Mouse (Mus musculus): ENCODE results near the gene Dlk2. TPM values are rescaled to one million over a fixed set of nuclear protein-coding genes. Genes with fewer than 3 reads are reported as not detected.

Dlk2 gene
- polyA plus RNA-seq, 1 experiment from 2014 or later: 0.57 TPM

DNA sequence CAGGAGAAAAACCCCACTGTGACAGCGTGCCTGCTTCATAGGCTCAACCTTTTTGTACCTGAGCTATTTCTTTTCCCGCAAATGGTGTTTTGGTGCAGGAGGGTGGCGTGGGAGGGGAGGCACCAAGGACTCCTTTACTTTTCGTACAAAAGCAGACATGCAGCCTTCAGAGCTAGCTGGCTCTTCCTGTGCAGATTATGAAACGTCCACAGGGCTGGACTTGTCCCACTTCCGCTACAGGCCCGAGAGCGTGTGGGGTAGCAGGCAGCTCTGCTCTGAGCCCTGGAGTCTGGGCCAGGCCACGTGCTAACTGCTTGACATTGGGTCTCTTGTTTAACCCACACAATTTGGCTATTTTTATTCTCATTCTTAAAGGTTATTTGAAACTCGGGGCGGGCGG is 4.7 kb downstream of the Dlk2 start:
- no peaks in the 10 kb centered on the region for H3K9me3 ChIP-seq (ENCODE audit: control insufficient read depth, low read length)
- no peak overlapping the region for H3K4me2 ChIP-seq (ENCODE audit: low read length)
- H3K27ac ChIP-seq (replicated peaks in 1 of 2; ENCODE audit: control insufficient read depth in 1 of 2, insufficient read depth in 1 of 2, low read depth in 2 of 2, low read length in 2 of 2): no peak overlapping the region
- 0 out of 2 replicates have a peak, but pooled peaks cover 10% of the 10 kb centered on the region for H3K36me3 ChIP-seq (ENCODE audit: control insufficient read depth, insufficient read depth, low read length)
- H3K4me3 ChIP-seq (ENCODE audit: control insufficient read depth in 1 of 2, insufficient read depth in 1 of 2, low read depth in 1 of 2, low read length in 2 of 2): no peak overlapping the region
- WGBS: 68% methylated on average over 12 of the region's 12 CpGs
- H3K9ac ChIP-seq (ENCODE audit: low read length): no peak overlapping the region
- H3K4me1 ChIP-seq (ENCODE audit: control insufficient read depth in 2 of 2, insufficient read depth in 2 of 2, low read length in 2 of 2): peaks cover 8 to 9% of the 10 kb centered on the region in 2 experiments; a peak in 3 of 4 replicates
- ATAC-seq (ENCODE audit: insufficient number of reproducible peaks, insufficient read depth, low FRiP score, low read depth): no peak
- H3K27me3 ChIP-seq (ENCODE audit: control insufficient read depth, insufficient read depth, low read length): peaks cover 28% of the 10 kb centered on the region

DNA sequence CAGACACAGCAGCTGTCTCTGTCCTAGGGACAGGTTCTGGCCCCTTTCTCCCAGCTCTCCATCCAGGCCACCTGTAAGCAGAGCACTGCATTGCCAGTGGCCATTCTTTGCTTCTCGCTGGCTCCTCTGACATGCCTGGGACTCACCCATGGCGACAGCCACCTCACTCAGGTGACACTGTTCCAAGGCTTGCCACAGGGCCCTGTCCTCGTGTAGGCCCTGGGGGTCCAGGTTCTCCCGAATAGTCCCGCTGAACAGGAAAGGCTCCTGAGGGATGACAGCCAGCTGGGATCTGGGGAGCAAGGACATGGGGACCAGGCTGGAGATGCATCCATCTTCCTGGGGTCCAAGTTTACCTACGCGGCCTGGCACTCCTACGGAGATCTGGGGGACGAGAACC is 7.0 kb downstream of the Dlk2 start:
- no peaks in the 10 kb centered on the region for H3K9me3 ChIP-seq (ENCODE audit: control insufficient read depth, low read length)
- H3K27ac ChIP-seq (replicated peaks in 1 of 2; ENCODE audit: control insufficient read depth in 1 of 2, insufficient read depth in 1 of 2, low read depth in 2 of 2, low read length in 2 of 2): no peak overlapping the region
- no peak for ATAC-seq (ENCODE audit: insufficient number of reproducible peaks, insufficient read depth, low FRiP score, low read depth)
- no peak overlapping the region for H3K9ac ChIP-seq (ENCODE audit: low read length)
- WGBS: 90% methylated on average over 9 of the region's 9 CpGs
- H3K36me3 ChIP-seq (ENCODE audit: control insufficient read depth, insufficient read depth, low read length): 0 out of 2 replicates have a peak, but pooled peaks cover 10% of the 10 kb centered on the region
- peaks cover 11% of the 10 kb centered on the region; the same call in 1 of the 2 replicates for H3K27me3 ChIP-seq (ENCODE audit: control insufficient read depth, insufficient read depth, low read length)
- H3K4me1 ChIP-seq (ENCODE audit: control insufficient read depth in 2 of 2, insufficient read depth in 2 of 2, low read length in 2 of 2): no peaks in the 10 kb centered on the region
- H3K4me3 ChIP-seq (ENCODE audit: control insufficient read depth in 1 of 2, insufficient read depth in 1 of 2, low read depth in 1 of 2, low read length in 2 of 2): no peak overlapping the region
- H3K4me2 ChIP-seq (ENCODE audit: low read length): no peak overlapping the region

- Histone ChIP-seq H3K27me3 (ENCODE audit: control insufficient read depth, insufficient read depth, low read length) (no peaks in the 10 kb centered on the region), H3K4me1 (ENCODE audit: control insufficient read depth in 2 of 2, insufficient read depth in 2 of 2, low read length in 2 of 2) (peaks cover 4 to 6% of the 10 kb centered on the region in 2 experiments), H3K9me3 (ENCODE audit: control insufficient read depth, low read length) (no peaks in the 10 kb centered on the region), H3K4me2 (ENCODE audit: low read length) (no peak overlapping the region), H3K4me3 (ENCODE audit: control insufficient read depth in 1 of 2, insufficient read depth in 1 of 2, low read depth in 1 of 2, low read length in 2 of 2) (no peak overlapping the region), H3K9ac (ENCODE audit: low read length) (no peak overlapping the region), H3K27ac (replicated peaks in 1 of 2; ENCODE audit: control insufficient read depth in 1 of 2, insufficient read depth in 1 of 2, low read depth in 2 of 2, low read length in 2 of 2) (no peak overlapping the region), H3K36me3 (ENCODE audit: control insufficient read depth, insufficient read depth, low read length) (0 out of 2 replicates have a peak, but pooled peaks cover 10% of the 10 kb centered on the region)
- 92% methylated on average over 15 of the region's 15 CpGs for WGBS
- no peak; the same call in 1 of the 2 replicates for ATAC-seq (ENCODE audit: insufficient number of reproducible peaks, insufficient read depth, low FRiP score, low read depth)
Measured at GRCm38 (mm10) chr17:46306956-46307355, 9.7 kb downstream of the Dlk2 start.

DNA sequence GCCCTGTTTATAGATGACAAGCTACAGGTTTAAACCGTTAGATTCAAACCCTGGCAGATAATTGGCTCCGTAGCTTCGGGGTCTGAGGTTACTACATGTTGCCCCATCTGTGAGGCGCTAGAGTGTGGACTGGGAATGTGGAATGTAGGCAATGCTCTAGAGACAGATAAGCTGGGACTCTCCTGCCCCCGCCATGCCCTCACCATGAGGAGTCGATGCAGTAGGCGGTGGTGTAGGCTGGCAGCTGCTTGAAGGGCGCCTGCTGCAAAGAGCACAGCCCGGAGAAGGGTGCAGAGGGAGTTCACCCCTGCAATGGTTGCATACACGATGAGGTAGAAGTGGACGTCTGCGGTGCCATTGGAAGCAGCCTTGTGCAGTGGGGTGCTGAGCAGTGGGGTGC is 12.6 kb downstream of the Dlk2 start:
- peaks cover 4 to 6% of the 10 kb centered on the region in 2 experiments for H3K4me1 ChIP-seq (ENCODE audit: control insufficient read depth in 2 of 2, insufficient read depth in 2 of 2, low read length in 2 of 2)
- H3K9ac ChIP-seq (ENCODE audit: low read length): 0 out of 2 replicates have a peak overlapping the region, but pooled peaks have one; percentile 5
- no peak overlapping the region for H3K4me3 ChIP-seq (ENCODE audit: control insufficient read depth in 1 of 2, insufficient read depth in 1 of 2, low read depth in 1 of 2, low read length in 2 of 2)
- WGBS: 30% methylated on average over 12 of the region's 12 CpGs
- 0 out of 2 replicates have a peak, but pooled peaks cover 13% of the 10 kb centered on the region for H3K36me3 ChIP-seq (ENCODE audit: control insufficient read depth, insufficient read depth, low read length)
- H3K9me3 ChIP-seq (ENCODE audit: control insufficient read depth, low read length): no peaks in the 10 kb centered on the region
- H3K27me3 ChIP-seq (ENCODE audit: control insufficient read depth, insufficient read depth, low read length): no peaks in the 10 kb centered on the region
- peak overlapping the region in 1 of 2 experiments; percentile 34; a peak in 1 of 4 replicates for H3K27ac ChIP-seq (replicated peaks in 1 of 2; ENCODE audit: control insufficient read depth in 1 of 2, insufficient read depth in 1 of 2, low read depth in 2 of 2, low read length in 2 of 2)
- no peak overlapping the region for H3K4me2 ChIP-seq (ENCODE audit: low read length)
- peak; percentile 36; the same call in 1 of the 2 replicates for ATAC-seq (ENCODE audit: insufficient number of reproducible peaks, insufficient read depth, low FRiP score, low read depth)

DNA sequence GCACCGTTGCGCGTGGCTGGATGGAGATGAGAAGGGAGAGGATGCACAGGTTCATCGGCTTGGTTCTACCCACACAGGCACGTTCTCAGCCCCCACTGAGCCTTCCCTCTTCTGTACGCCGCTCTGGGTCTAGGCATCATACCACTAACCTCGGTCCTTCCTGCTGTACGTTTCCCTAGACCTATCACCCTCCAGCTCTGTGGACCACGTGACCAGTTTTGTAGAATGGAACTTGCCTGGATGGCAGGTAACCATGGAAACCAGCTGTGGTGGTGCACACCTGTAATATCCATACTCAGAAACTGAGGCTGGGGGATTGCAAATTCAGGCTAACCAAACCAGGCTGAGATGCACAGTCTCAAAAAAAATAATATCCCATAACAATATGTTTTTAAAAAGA is 13.3 kb downstream of the Dlk2 start:
- peaks cover 4 to 6% of the 10 kb centered on the region in 2 experiments for H3K4me1 ChIP-seq (ENCODE audit: control insufficient read depth in 2 of 2, insufficient read depth in 2 of 2, low read length in 2 of 2)
- no peak overlapping the region for H3K4me2 ChIP-seq (ENCODE audit: low read length)
- 0 out of 2 replicates have a peak overlapping the region, but pooled peaks have one; percentile 5 for H3K9ac ChIP-seq (ENCODE audit: low read length)
- no peak overlapping the region for H3K4me3 ChIP-seq (ENCODE audit: control insufficient read depth in 1 of 2, insufficient read depth in 1 of 2, low read depth in 1 of 2, low read length in 2 of 2)
- 80% methylated on average over 10 of the region's 10 CpGs for WGBS
- no peaks in the 10 kb centered on the region for H3K27me3 ChIP-seq (ENCODE audit: control insufficient read depth, insufficient read depth, low read length)
- H3K36me3 ChIP-seq (ENCODE audit: control insufficient read depth, insufficient read depth, low read length): 0 out of 2 replicates have a peak, but pooled peaks cover 13% of the 10 kb centered on the region
- no peaks in the 10 kb centered on the region for H3K9me3 ChIP-seq (ENCODE audit: control insufficient read depth, low read length)
- ATAC-seq (ENCODE audit: insufficient number of reproducible peaks, insufficient read depth, low FRiP score, low read depth): no peak
- no peak overlapping the region for H3K27ac ChIP-seq (replicated peaks in 1 of 2; ENCODE audit: control insufficient read depth in 1 of 2, insufficient read depth in 1 of 2, low read depth in 2 of 2, low read length in 2 of 2)

DNA sequence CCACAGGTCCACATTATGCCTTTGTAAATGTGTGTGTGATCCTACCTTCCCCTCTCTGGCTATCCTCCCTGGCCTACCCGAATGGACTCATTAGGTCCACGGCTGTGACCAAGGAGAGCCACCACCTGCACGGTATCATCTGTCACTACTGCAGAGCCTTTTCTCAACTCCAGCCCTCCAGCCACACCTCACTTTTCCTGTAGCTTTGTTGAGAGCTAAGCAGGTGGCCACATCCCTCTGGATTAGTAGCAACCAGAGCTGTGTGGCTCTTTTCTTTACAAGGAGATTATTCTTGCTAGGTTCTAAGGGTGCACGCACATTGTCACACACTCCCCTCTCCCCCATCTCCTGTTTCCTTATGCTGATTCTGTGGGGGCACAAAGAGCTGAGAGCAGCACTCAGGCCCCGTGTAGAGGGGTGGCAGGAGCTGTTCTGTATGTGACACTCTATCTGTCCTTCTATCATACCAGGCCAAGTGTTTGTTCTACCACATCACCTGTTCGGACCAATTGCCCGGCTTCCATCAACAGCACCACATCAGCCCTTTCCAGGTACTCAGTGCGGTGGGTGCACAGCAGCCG is 16.0 kb downstream of the Dlk2 start:
- Histone ChIP-seq H3K4me3 (ENCODE audit: control insufficient read depth in 1 of 2, insufficient read depth in 1 of 2, low read depth in 1 of 2, low read length in 2 of 2) (no peak overlapping the region), H3K4me1 (ENCODE audit: control insufficient read depth in 2 of 2, insufficient read depth in 2 of 2, low read length in 2 of 2) (peaks cover 4 to 6% of the 10 kb centered on the region in 2 experiments), H3K27me3 (ENCODE audit: control insufficient read depth, insufficient read depth, low read length) (no peaks in the 10 kb centered on the region), H3K36me3 (ENCODE audit: control insufficient read depth, insufficient read depth, low read length) (0 out of 2 replicates have a peak, but pooled peaks cover 6% of the 10 kb centered on the region), H3K4me2 (ENCODE audit: low read length) (no peak overlapping the region), H3K27ac (replicated peaks in 1 of 2; ENCODE audit: control insufficient read depth in 1 of 2, insufficient read depth in 1 of 2, low read depth in 2 of 2, low read length in 2 of 2) (no peak overlapping the region), H3K9ac (ENCODE audit: low read length) (no peak overlapping the region), H3K9me3 (ENCODE audit: control insufficient read depth, low read length) (no peaks in the 10 kb centered on the region)
- WGBS: 81% methylated on average over 9 of the region's 9 CpGs
- no peak for ATAC-seq (ENCODE audit: insufficient number of reproducible peaks, insufficient read depth, low FRiP score, low read depth)

DNA sequence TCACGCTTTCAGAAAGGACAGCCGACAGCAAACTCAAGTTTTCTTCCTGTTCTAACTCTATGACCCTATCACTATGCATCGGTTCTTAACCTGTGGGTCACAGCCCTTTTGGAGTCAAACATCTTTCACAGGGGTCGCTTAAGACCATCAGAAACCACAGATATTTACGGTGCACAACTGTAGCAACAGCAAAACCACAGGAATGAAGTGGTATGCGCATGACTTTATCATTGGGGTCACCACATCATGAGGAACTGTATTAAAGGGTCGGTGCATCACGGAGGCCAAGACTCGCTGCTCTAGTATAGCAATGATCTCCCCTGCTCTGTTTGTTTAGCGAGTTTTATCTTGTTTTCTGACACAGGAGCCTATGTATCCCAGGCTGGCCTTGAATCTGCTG is 18.6 kb downstream of the Dlk2 start:
- 82% methylated on average over 10 of the region's 10 CpGs for WGBS
- no peak for ATAC-seq (ENCODE audit: insufficient number of reproducible peaks, insufficient read depth, low FRiP score, low read depth)

More for the DNA sequence above, 18.6 kb downstream of the Dlk2 start:
- no peaks in the 10 kb centered on the region for H3K27me3 ChIP-seq (ENCODE audit: control insufficient read depth, insufficient read depth, low read length)
- no peaks in the 10 kb centered on the region for H3K4me1 ChIP-seq (ENCODE audit: control insufficient read depth in 2 of 2, insufficient read depth in 2 of 2, low read length in 2 of 2)
- H3K9me3 ChIP-seq (ENCODE audit: control insufficient read depth, low read length): no peaks in the 10 kb centered on the region
- no peak overlapping the region for H3K9ac ChIP-seq (ENCODE audit: low read length)
- no peak overlapping the region for H3K4me3 ChIP-seq (ENCODE audit: control insufficient read depth in 1 of 2, insufficient read depth in 1 of 2, low read depth in 1 of 2, low read length in 2 of 2)
- H3K27ac ChIP-seq (replicated peaks in 1 of 2; ENCODE audit: control insufficient read depth in 1 of 2, insufficient read depth in 1 of 2, low read depth in 2 of 2, low read length in 2 of 2): no peak overlapping the region
- H3K36me3 ChIP-seq (ENCODE audit: control insufficient read depth, insufficient read depth, low read length): 0 out of 2 replicates have a peak, but pooled peaks cover 6% of the 10 kb centered on the region
- no peak overlapping the region for H3K4me2 ChIP-seq (ENCODE audit: low read length)

All from heart, embryonic 14.5 days (tissue).